Mouse (Mus musculus) hindbrain, embryonic 16.5 days (tissue): ENCODE measurements at regions not wholly inside any gene's neighbourhood (a gene's known extent, or its start where the extent isn't known, plus 50 kb on each side); places are given as distances from the start of the nearest gene placed in this dataset.

ENCODE experiments used
- ATAC-seq: fragments of 200-750 bp; cut with Nextera tagmentation; 2 replicates; pipeline ENCODE4 v1.8.0; 2017; ENCODE audit warnings: moderate TSS enrichment, moderate library complexity
- H3K27ac ChIP-seq: fragments of 300-500 bp; sonication (generic); 2 replicates; pipeline ENCODE4 v1.5.1; 2014; ENCODE audit warnings: low read depth, mild to moderate bottlenecking, control low read depth, low read length, moderate library complexity
- H3K27me3 ChIP-seq: fragments of 300-500 bp; sonication (generic); replicated peaks from 2 replicates; pipeline ENCODE4 v1.6.1; 2014; ENCODE audit warnings: low read length; ENCODE audit not compliant: control insufficient read depth, insufficient read depth
- H3K36me3 ChIP-seq: fragments of 300-500 bp; sonication (generic); 2 replicates; pipeline ENCODE4 v1.6.1; 2014; ENCODE audit warnings: mild to moderate bottlenecking, low read length, moderate library complexity, mixed read lengths; ENCODE audit not compliant: control insufficient read depth, insufficient read depth
- H3K4me1 ChIP-seq: fragments of 300-500 bp; sonication (generic); 2 replicates; pipeline ENCODE4 v1.6.1; 2014; ENCODE audit warnings: low read depth, low read length; ENCODE audit not compliant: control insufficient read depth, insufficient read depth
- H3K4me2 ChIP-seq: fragments of 300-500 bp; sonication (generic); 2 replicates; pipeline ENCODE4 v1.6.1; 2014; ENCODE audit warnings: mild to moderate bottlenecking, low read length, control low read depth, moderate library complexity
- H3K4me3 ChIP-seq: fragments of 300-500 bp; sonication (generic); 2 replicates; pipeline ENCODE4 v1.5.1; 2014; ENCODE audit warnings: mild to moderate bottlenecking, low read length, control low read depth, moderate library complexity
- H3K9ac ChIP-seq: fragments of 300-500 bp; sonication (generic); 2 replicates; pipeline ENCODE4 v1.6.1; 2014; ENCODE audit warnings: low read depth, mild to moderate bottlenecking, control low read depth, low read length, moderate library complexity
- H3K9me3 ChIP-seq: fragments of 300-500 bp; sonication (generic); 2 replicates; pipeline ENCODE4 v1.6.1; 2014; ENCODE audit warnings: mild to moderate bottlenecking, low read length, moderate library complexity; ENCODE audit not compliant: control insufficient read depth
- WGBS: fragments of 180-500 bp; shearing (Covaris S2); extraction: QIAGEN DNeasy Blood & Tissue Kit; methylation state at CpG from one replicate; pipeline ENCODE4 v1.1.7; 2014; 5-methylcytosine and 5-hydroxymethylcytosine counted together

DNA sequence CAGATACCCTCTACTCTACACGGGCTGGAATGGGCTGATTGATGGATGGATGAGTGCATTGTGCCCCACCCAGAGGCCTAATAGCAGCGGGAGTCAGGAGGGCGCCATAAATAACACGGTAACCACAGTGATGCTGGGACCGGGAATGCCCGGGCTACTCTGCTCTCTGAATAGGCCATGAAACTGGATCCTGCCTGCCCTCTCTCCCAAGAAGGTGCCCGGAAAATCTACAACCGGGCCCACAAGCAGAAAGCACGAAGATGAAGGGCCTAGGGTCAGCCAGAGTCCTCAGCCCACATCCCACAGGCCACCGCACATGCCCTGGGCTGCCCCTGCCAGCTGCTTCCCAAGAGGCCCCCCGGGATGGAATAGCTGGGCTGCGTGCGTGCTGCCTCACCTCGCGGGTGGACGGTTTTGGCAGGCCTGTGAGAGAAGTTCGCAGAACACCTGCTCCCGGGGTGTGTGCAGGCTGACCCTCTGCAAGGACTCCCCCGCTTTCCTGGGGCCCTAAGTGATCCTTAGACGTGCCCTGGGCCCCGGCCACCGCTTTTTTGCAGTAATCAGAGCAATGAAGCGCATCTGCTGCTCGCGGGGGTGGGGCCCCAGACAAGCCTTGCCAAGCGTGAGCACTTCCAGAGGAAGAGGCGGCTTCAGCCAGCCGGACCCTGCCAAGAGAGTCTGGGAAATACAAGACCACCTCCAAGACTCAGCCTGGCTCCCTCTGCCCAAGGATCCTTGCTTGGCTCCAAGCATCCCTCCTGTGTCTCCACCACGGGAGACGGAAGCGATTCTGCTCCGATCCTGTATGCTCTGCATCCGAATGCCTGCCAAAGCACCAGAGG lies 106.7 kb upstream of the Tbx3 start:
- Histone ChIP-seq H3K4me2 (peak overlapping the region; percentile 34), H3K4me3 (0 out of 2 replicates have a peak overlapping the region, but pooled peaks have one; percentile 0), H3K4me1 (peaks cover 6% of the 10 kb centered on the region), H3K9me3 (no peaks in the 10 kb centered on the region), H3K27ac (no peak overlapping the region), H3K9ac (no peak overlapping the region), H3K27me3 (no peaks in the 10 kb centered on the region), H3K36me3 (no peaks in the 10 kb centered on the region)
- WGBS: 13% methylated on average over 33 of the region's 33 CpGs
- peak; percentile 61 for ATAC-seq

DNA sequence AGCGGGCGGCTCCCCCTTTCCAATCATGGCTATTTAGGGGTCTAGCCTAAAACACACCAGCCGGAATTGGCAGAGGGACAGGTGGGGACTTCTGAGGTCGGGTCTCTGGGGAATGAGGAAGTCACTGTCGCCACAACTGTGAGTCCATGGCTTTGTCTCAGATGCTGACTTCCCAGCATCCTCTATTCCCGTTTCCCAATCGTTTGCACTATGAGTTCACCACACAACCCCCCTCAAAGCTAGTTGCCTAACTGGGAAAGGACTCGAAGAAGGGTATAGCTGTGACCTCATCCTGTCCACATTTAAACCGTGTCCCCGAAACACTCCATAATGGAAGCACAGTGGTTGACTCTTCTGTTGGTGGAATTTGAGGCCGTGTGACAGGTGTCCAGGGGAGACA lies 102.8 kb upstream of the Tbx3 start:
- H3K4me2 ChIP-seq: no peak overlapping the region
- H3K4me1 ChIP-seq: peaks cover 6% of the 10 kb centered on the region
- H3K9ac ChIP-seq: no peak overlapping the region
- no peaks in the 10 kb centered on the region for H3K36me3 ChIP-seq
- H3K27me3 ChIP-seq: no peaks in the 10 kb centered on the region
- 0 out of 2 replicates have a peak, but pooled peaks cover 3% of the 10 kb centered on the region for H3K9me3 ChIP-seq
- no peak overlapping the region for H3K27ac ChIP-seq
- H3K4me3 ChIP-seq: no peak overlapping the region
- no peak for ATAC-seq
- WGBS: 87% methylated on average over 11 of the region's 11 CpGs

DNA sequence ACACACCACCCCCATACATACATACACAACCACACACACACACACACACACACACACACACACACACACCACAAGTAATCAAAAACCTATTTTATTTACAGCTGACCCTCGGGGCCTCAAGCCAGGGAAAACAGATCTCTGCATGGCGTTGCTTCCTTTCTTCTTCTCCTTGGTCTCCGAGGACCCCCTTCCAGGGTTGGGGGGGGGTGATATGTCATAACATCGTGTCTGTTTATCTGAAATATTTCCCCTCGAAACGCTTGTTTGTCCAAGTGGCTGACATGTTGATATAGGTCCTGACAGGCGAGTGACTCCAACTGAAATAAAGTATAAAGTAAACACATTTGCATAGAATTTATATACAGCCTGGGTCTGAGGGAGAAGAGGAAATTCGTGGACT lies 100.4 kb upstream of the Tbx3 start:
- no peak for ATAC-seq
- no peak overlapping the region for H3K4me3 ChIP-seq
- no peak overlapping the region for H3K4me2 ChIP-seq

DNA sequence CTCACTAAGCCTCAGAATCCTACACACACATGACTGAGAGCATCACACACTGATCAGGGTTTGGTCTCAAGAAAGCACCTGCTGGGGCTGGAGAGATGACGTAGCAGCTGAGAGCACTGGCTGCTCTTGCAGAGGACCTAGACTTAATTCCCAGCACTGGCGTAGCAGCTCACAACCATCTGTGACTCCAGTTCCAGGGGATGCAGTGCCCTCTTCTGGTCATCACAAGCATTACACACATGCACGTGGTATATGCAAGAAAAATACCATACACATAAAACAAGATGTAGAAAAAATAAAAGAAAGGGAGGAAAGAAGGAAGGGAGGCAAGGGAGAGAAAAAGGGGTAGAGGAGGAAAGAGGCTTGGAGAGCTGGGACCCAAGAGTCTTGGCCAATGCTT lies 98.8 kb upstream of the Tbx3 start:
- Histone ChIP-seq H3K4me2 (no peak overlapping the region), H3K27ac (no peak overlapping the region), H3K9ac (no peak overlapping the region), H3K9me3 (0 out of 2 replicates have a peak, but pooled peaks cover 3% of the 10 kb centered on the region), H3K36me3 (no peaks in the 10 kb centered on the region), H3K4me3 (no peak overlapping the region), H3K4me1 (no peaks in the 10 kb centered on the region), H3K27me3 (no peaks in the 10 kb centered on the region)
- 94% methylated on average over 3 of the region's 3 CpGs for WGBS
- no peak for ATAC-seq

More for the DNA sequence above, 100.4 kb upstream of the Tbx3 start:
- Histone ChIP-seq H3K4me1 (no peaks in the 10 kb centered on the region), H3K9me3 (0 out of 2 replicates have a peak, but pooled peaks cover 3% of the 10 kb centered on the region), H3K27ac (no peak overlapping the region), H3K27me3 (no peaks in the 10 kb centered on the region), H3K9ac (no peak overlapping the region), H3K36me3 (no peaks in the 10 kb centered on the region)
- WGBS: 64% methylated on average over 8 of the region's 8 CpGs

DNA sequence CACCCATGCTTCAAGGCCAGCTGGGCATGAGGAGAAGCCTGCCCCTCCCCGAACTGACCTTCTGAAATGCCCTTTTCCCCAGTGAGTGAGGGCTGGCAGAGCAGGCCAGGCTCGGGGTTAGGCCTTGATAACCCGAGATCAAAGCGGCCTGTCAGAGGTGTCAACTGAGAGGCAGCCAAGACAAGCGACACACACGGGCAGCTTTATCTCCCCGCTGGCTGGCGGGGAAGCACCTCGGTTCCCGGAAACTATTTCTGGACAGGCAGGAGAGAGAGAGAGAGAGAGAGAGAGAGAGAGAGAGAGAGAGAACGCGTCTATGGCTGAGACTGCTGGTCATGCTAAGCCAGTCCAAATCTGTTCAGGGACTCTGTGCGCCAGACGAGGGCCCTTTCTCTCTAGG lies 95.3 kb upstream of the Tbx3 start:
- no peak overlapping the region for H3K4me3 ChIP-seq
- H3K27me3 ChIP-seq: no peaks in the 10 kb centered on the region
- H3K36me3 ChIP-seq: no peaks in the 10 kb centered on the region
- no peaks in the 10 kb centered on the region for H3K4me1 ChIP-seq
- no peak overlapping the region for H3K9ac ChIP-seq
- no peak overlapping the region for H3K4me2 ChIP-seq
- H3K27ac ChIP-seq: no peak overlapping the region
- 68% methylated on average over 14 of the region's 14 CpGs for WGBS
- 0 out of 2 replicates have a peak, but pooled peaks cover 3% of the 10 kb centered on the region for H3K9me3 ChIP-seq
- ATAC-seq: no peak

DNA sequence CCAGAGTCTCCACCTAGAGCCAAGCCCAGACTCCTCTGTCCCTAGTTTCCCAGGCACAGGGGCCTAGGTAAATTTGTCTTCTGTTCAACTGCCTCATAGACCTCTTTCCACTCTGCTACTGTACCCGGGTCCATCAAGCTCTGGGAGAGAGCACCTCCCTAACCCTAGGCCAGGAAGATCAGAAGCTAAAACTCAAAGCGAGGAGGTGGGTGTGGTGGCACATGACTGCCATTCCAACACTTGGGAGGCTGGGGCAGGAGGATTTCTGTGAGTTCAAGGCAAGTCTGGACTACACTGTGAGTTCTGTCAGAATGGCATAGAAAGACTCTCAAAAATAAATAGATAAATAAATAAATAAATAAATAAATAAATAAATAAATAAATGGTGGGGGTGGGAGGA lies 91.2 kb upstream of the Tbx3 start:
- Histone ChIP-seq H3K9me3 (no peaks in the 10 kb centered on the region), H3K4me2 (no peak overlapping the region), H3K4me3 (no peak overlapping the region), H3K9ac (no peak overlapping the region), H3K36me3 (no peaks in the 10 kb centered on the region), H3K27ac (no peak overlapping the region), H3K4me1 (no peaks in the 10 kb centered on the region), H3K27me3 (no peaks in the 10 kb centered on the region)
- ATAC-seq: no peak
- whole genome bisulfite sequencing: 92% methylated on average over 2 of the region's 2 CpGs

DNA sequence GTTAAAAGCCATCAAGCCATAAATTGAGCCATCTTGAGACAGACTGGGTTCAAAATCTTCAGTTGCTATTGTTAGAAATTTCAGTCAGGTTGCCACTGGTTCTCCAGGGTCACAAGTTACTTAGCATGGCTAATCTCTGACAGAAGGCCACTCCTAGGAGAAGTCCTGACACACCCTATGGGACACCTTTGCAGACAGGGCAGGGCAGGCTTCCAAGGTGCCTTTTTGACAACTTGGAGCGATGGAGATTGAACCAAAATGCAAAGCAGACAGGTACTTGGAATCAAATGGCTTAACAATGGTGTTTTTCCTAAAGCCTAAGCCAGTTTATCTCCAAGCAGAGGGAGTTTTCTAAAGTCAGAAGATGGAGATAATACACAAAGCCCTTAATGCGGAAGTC lies 90.7 kb upstream of the Tbx3 start:
- no peaks in the 10 kb centered on the region for H3K27me3 ChIP-seq
- H3K9ac ChIP-seq: no peak overlapping the region
- H3K4me2 ChIP-seq: no peak overlapping the region
- no peak for ATAC-seq
- H3K4me1 ChIP-seq: no peaks in the 10 kb centered on the region
- H3K36me3 ChIP-seq: no peaks in the 10 kb centered on the region
- no peak overlapping the region for H3K27ac ChIP-seq
- H3K4me3 ChIP-seq: no peak overlapping the region
- WGBS: 92% methylated on average over 2 of the region's 2 CpGs
- H3K9me3 ChIP-seq: no peaks in the 10 kb centered on the region

DNA sequence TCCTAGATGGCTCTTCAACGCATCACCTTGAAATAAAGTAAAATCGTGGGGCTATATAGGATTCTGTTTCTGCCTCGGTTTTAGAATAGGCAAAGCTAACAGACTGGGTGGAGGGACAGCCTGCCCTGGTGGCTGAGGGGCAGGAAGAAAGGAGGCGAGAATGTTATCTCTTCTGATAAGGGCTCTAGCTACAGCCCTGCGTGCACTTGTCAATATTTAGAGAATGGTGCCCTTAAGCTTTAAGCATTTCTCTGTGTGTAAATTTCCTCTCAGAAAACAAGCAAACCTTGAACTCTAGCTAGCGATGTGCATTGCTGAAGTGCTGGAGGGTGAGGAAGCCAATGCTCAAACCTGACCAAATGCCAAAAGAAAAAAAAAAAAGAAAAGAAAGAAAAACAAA lies 90.1 kb upstream of the Tbx3 start:
- Histone ChIP-seq H3K27ac (no peak overlapping the region), H3K9me3 (no peaks in the 10 kb centered on the region), H3K4me3 (no peak overlapping the region), H3K4me2 (no peak overlapping the region), H3K9ac (no peak overlapping the region), H3K36me3 (no peaks in the 10 kb centered on the region), H3K4me1 (no peaks in the 10 kb centered on the region), H3K27me3 (no peaks in the 10 kb centered on the region)
- no peak for ATAC-seq
- WGBS: 86% methylated on average over 6 of the region's 6 CpGs

DNA sequence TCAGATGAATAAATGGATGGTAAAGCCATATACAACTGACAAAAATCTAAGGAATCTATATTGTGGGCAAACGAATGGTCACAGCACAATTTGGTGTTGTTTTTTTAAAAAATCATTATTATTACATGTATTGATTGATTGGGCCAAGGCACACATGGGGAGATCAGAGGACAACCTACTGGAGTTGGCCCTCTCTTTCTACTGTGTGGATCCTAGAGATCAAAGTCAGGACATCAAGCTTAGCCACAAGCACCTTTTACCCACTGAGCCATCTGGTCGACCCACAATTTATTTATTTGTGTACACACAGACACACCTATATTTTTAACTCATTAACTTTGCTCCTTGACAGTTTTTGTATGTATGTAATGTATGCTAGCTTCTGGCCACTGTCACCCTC lies 89.7 kb upstream of the Tbx3 start:
- 82% methylated on average over 2 of the region's 2 CpGs for WGBS
- Histone ChIP-seq H3K4me1 (no peaks in the 10 kb centered on the region), H3K9me3 (no peaks in the 10 kb centered on the region), H3K4me3 (no peak overlapping the region), H3K27ac (no peak overlapping the region), H3K36me3 (no peaks in the 10 kb centered on the region), H3K9ac (no peak overlapping the region), H3K4me2 (no peak overlapping the region), H3K27me3 (no peaks in the 10 kb centered on the region)
- no peak for ATAC-seq
